ENCODE assay signal across 23 mouse cellular contexts in the genomic region with DNA sequence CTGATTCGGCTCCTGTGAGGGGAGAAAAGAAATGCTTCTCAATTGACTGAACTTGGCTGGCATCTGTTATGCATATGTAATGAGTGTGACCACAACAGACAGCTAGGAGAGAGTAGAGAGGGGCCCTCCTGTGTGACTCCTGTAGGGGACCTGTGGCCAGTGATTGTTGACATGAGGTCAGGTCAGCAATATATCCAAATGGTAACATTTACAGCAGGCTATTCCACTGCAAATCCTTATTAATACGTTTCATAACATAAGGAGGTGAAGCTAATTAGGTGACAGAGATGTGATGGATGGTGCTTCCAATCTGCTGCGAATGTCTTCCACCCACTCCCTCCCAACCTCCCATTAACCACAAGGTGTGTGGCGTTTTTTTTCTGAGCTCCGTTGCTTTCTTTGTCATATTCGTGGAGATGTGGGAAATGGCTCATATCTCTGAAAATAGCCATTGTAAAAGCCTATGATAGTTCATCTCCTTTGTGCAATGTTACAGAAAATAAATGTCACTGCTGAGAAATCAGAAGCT.
DNase-seq lines count a peak whose midpoint lies in the region; ATAC-seq and TF ChIP-seq lines count a peak whose summit lies in the region.
"Had no signal": no experiment of that assay in that cellular context is flagged by ENCODE, and none has a peak within 500 bp of the region (broad histone marks: within the 10 kb centered on the region; RNA-seq: fewer than 3 reads in every experiment).

No protein-coding gene starts in this region.

- no peaks in the 10 kb centered on the region for H3K27me3 ChIP-seq in hindbrain, embryonic 11.5 days (ENCODE audit: control insufficient read depth, insufficient read depth, low read length)
- 0 out of 2 replicates have a peak, but pooled peaks cover 5% of the 10 kb centered on the region for H3K27me3 ChIP-seq in hindbrain, embryonic 10.5 days (ENCODE audit: insufficient read depth, poor library complexity, severe bottlenecking)
- no peaks in the 10 kb centered on the region for H3K27me3 ChIP-seq in CH12.LX (replicated peaks)
- no peaks in the 10 kb centered on the region for H3K27me3 ChIP-seq in hindbrain, postnatal 0 days (ENCODE audit: insufficient read depth, low read length)
- H3K27me3 ChIP-seq: embryonic facial prominence, embryonic 12.5 days; liver, embryonic 13.5 days had no signal

- no peaks in the 10 kb centered on the region for H3K9me3 ChIP-seq in hindbrain, embryonic 11.5 days (ENCODE audit: control insufficient read depth, low read length)
- no peaks in the 10 kb centered on the region for H3K9me3 ChIP-seq in hindbrain, embryonic 10.5 days
- H3K9me3 ChIP-seq in CH12.LX (replicated peaks; ENCODE audit: low read length), result no peaks in the 10 kb centered on the region
- no peaks in the 10 kb centered on the region for H3K9me3 ChIP-seq in hindbrain, postnatal 0 days (ENCODE audit: low read length)
- H3K9me3 ChIP-seq: embryonic facial prominence, embryonic 12.5 days; heart, embryonic 10.5 days; limb, embryonic 12.5 days; liver, embryonic 13.5 days had no signal

- H3K4me3 ChIP-seq in hindbrain, embryonic 11.5 days (ENCODE audit: low read depth, low read length), result no peak overlapping the region
- H3K4me3 ChIP-seq in hindbrain, embryonic 10.5 days, result no peak overlapping the region
- H3K4me3 ChIP-seq in CH12.LX (replicated peaks in 1 of 3; ENCODE audit: low read depth in 2 of 3, low read length in 2 of 3, poor library complexity in 1 of 3), result no peak overlapping the region
- H3K4me3 ChIP-seq in embryonic fibroblast, embryonic 13.5 days (ENCODE audit: insufficient read depth, low read length), result no peak overlapping the region
- H3K4me3 ChIP-seq in hindbrain, postnatal 0 days (ENCODE audit: low read length), result no peak overlapping the region
- H3K4me3 ChIP-seq: embryonic facial prominence, embryonic 12.5 days; heart, embryonic 10.5 days; left cerebral cortex, adult 2 months; limb, embryonic 12.5 days; liver, embryonic 13.5 days; myocyte had no signal

- dilution Hi-C loops in CH12.LX (cut with MboI; ENCODE audit: extremely low pct_ligation_motif_present, extremely low pct_unique_long_range_greater_than_20kb, low sequenced_read_pairs), result no loop called here

- TF ChIP-seq POLR2A in CH12.LX (IDR thresholded peaks at IDR 0.05; ENCODE audit: low read depth, low read length), result no peak
- TF ChIP-seq POLR2A in embryonic fibroblast, embryonic 13.5 days (IDR thresholded peaks at IDR 0.05; ENCODE audit: low read depth, low read length), result no peak

- no peak overlapping the region for H3K27ac ChIP-seq in hindbrain, embryonic 11.5 days (ENCODE audit: low read depth, low read length)
- no peak overlapping the region for H3K27ac ChIP-seq in hindbrain, embryonic 10.5 days
- no peak overlapping the region for H3K27ac ChIP-seq in CH12.LX (ENCODE audit: insufficient read depth, low read depth)
- peak overlapping the region; percentile 45 for H3K27ac ChIP-seq in embryonic fibroblast, embryonic 13.5 days (ENCODE audit: insufficient read depth, low read length)
- no peak overlapping the region for H3K27ac ChIP-seq in hindbrain, postnatal 0 days
- H3K27ac ChIP-seq: embryonic facial prominence, embryonic 12.5 days; heart, embryonic 10.5 days; left cerebral cortex, adult 2 months; limb, embryonic 12.5 days; liver, embryonic 13.5 days had no signal

- no peak for TF ChIP-seq EP300 in CH12.LX (IDR thresholded peaks at IDR 0.05; ENCODE audit: low read length)

- in situ Hi-C loops in CH12.LX (cut with MboI; ENCODE audit: low pct_ligation_motif_present, low pct_unique_long_range_greater_than_20kb, low sequenced_read_pairs), result no loop called here

- H3K4me2 ChIP-seq in hindbrain, embryonic 11.5 days (replicated peaks; ENCODE audit: low read depth, low read length), result no peak overlapping the region
- H3K4me2 ChIP-seq in CH12.LX (ENCODE audit: insufficient read depth, low read depth, poor library complexity, severe bottlenecking), result no peak overlapping the region; the same call in 1 of the 2 replicates
- H3K4me2 ChIP-seq in hindbrain, postnatal 0 days (ENCODE audit: low read depth, low read length), result no peak overlapping the region
- H3K4me2 ChIP-seq: embryonic facial prominence, embryonic 12.5 days; limb, embryonic 12.5 days; liver, embryonic 13.5 days; lung, embryonic 14.5 days had no signal

- H3K36me3 ChIP-seq in hindbrain, embryonic 11.5 days (ENCODE audit: control insufficient read depth, insufficient read depth, low read length), result no peaks in the 10 kb centered on the region
- no peaks in the 10 kb centered on the region for H3K36me3 ChIP-seq in hindbrain, embryonic 10.5 days
- no peaks in the 10 kb centered on the region for H3K36me3 ChIP-seq in CH12.LX (replicated peaks in 1 of 2; ENCODE audit: control insufficient read depth in 1 of 2, insufficient read depth in 1 of 2, low read length in 1 of 2)
- no peaks in the 10 kb centered on the region for H3K36me3 ChIP-seq in hindbrain, postnatal 0 days (ENCODE audit: insufficient read depth, low read length)
- H3K36me3 ChIP-seq: embryonic facial prominence, embryonic 12.5 days; heart, embryonic 10.5 days; limb, embryonic 12.5 days; liver, embryonic 13.5 days had no signal

- DNase-seq in hindbrain, embryonic 11.5 days (ENCODE audit: low spot score), result peak; percentile 27
- DNase-seq in hindbrain, embryonic 10.5 days (ENCODE audit: low spot score), result no peak
- peak; percentile 22 for DNase-seq in CH12.LX (ENCODE audit: extremely low read depth)
- DNase-seq in hindbrain, postnatal 0 days (ENCODE audit: low spot score), result peak; percentile 34
- no peak for DNase-seq in natural killer cell, adult 2 months (ENCODE audit: low spot score in 2 of 2)
- no peak for DNase-seq in urinary bladder, postnatal 14 days (ENCODE audit: low spot score)
- DNase-seq: adrenal gland, postnatal 36 days; B cell, adult 2 months; cerebellum, adult 2 months; cerebellum, postnatal 36 days; kidney, adult 8-10 months; layer of hippocampus, adult 9-11 months; liver, embryonic 13.5 days; lung, postnatal 36 days; thymus, postnatal 36 days had no signal

- H3K4me1 ChIP-seq in hindbrain, embryonic 11.5 days (replicated peaks; ENCODE audit: control insufficient read depth, insufficient read depth, low read length), result no peaks in the 10 kb centered on the region; the same call in 1 of the 2 replicates
- peaks cover 32% of the 10 kb centered on the region for H3K4me1 ChIP-seq in hindbrain, embryonic 10.5 days (replicated peaks)
- peaks cover 9 to 30% of the 10 kb centered on the region in 2 experiments for H3K4me1 ChIP-seq in CH12.LX (ENCODE audit: control insufficient read depth in 1 of 2, insufficient read depth in 2 of 2)
- peaks cover 13% of the 10 kb centered on the region for H3K4me1 ChIP-seq in embryonic fibroblast, embryonic 13.5 days (ENCODE audit: control insufficient read depth, insufficient read depth, low read length)
- H3K4me1 ChIP-seq in hindbrain, postnatal 0 days (ENCODE audit: insufficient read depth, low read length), result peaks cover 4% of the 10 kb centered on the region; the same call in 1 of the 2 replicates
- H3K4me1 ChIP-seq: embryonic facial prominence, embryonic 12.5 days; liver, embryonic 13.5 days had no signal

- no peak for TF ChIP-seq RAD21 in CH12.LX (IDR thresholded peaks at IDR 0.05; ENCODE audit: low read depth, low read length)

- H3K79me2 ChIP-seq in CH12.LX (replicated peaks; ENCODE audit: control insufficient read depth, extremely low read depth, insufficient read depth, poor library complexity, severe bottlenecking), result no peaks in the 10 kb centered on the region

- H3K9ac ChIP-seq in hindbrain, embryonic 11.5 days (ENCODE audit: low read depth, low read length), result no peak overlapping the region
- no peak overlapping the region for H3K9ac ChIP-seq in CH12.LX (ENCODE audit: insufficient read depth, low read depth)
- H3K9ac ChIP-seq in hindbrain, postnatal 0 days (replicated peaks; ENCODE audit: low read length), result no peak overlapping the region
- H3K9ac ChIP-seq: embryonic facial prominence, embryonic 12.5 days; limb, embryonic 12.5 days; liver, embryonic 13.5 days; lung, embryonic 14.5 days had no signal

- 38% methylated on average over 6 of the region's 6 CpGs for WGBS in hindbrain, embryonic 11.5 days
- WGBS in hindbrain, embryonic 10.5 days, result 62% methylated on average over 6 of the region's 6 CpGs
- 28% methylated on average over 6 of the region's 6 CpGs for WGBS in hindbrain, postnatal 0 days

- TF ChIP-seq CTCF in CH12.LX (conservative IDR thresholded peaks at IDR 0.05 in 1 of 2, IDR thresholded peaks at IDR 0.05 in 1 of 2; ENCODE audit: low read depth in 2 of 2, low read length in 2 of 2), result no peak
- TF ChIP-seq CTCF in embryonic fibroblast, embryonic 13.5 days (IDR thresholded peaks at IDR 0.05; ENCODE audit: borderline replicate concordance, insufficient read depth, low read length), result no peak
- no peak for TF ChIP-seq CTCF in hindbrain, postnatal 0 days (IDR thresholded peaks at IDR 0.05; ENCODE audit: low read depth)

- ATAC-seq in hindbrain, embryonic 11.5 days (ENCODE audit: low FRiP score), result peak; percentile 64; the same call in 1 of the 2 replicates
- no peak for ATAC-seq in hindbrain, postnatal 0 days
- ATAC-seq: forebrain, embryonic 16.5 days had no signal

TF ChIP-seq in CH12.LX, 34 proteins besides CTCF, POLR2A, EP300 and RAD21:
- TF ChIP-seq RCOR1 (conservative IDR thresholded peaks at IDR 0.05; ENCODE audit: low read depth, low read length) (no peak), MAX (IDR thresholded peaks at IDR 0.05; ENCODE audit: low read length) (0 out of 2 replicates have a peak, but pooled peaks have one; percentile 18), BHLHE40 (IDR thresholded peaks at IDR 0.05; ENCODE audit: low read depth, low read length) (peak; percentile 31; the same call in 1 of the 2 replicates), SIN3A (IDR thresholded peaks at IDR 0.05; ENCODE audit: low read length) (no peak), ZMIZ1 (IDR thresholded peaks at IDR 0.05; ENCODE audit: low read depth, low read length) (no peak)

Comparison
In these comparisons a context has a peak if more than half of its experiments do, and no peak if none do; other contexts are left out.
1. DNase-seq: peak in hindbrain, embryonic 11.5 days (single experiment), CH12.LX (single experiment) and hindbrain, postnatal 0 days (single experiment); none in hindbrain, embryonic 10.5 days (single experiment), natural killer cell, adult 2 months (0 of 2) and urinary bladder, postnatal 14 days (single experiment).